Mouse (Mus musculus) stomach, postnatal 0 days (tissue): ENCODE data around the gene Bdkrb1. TPM values are rescaled to one million over a fixed set of nuclear protein-coding genes. Genes with fewer than 3 reads are reported as not detected.

Source experiments
- ATAC-seq: fragments of 200-750 bp; cut with Nextera tagmentation; 2 replicates; pipeline ENCODE4 v1.8.0; 2017; ENCODE audit not compliant: low FRiP score, low TSS enrichment
- DNase-seq: peaks from one replicate; pipeline ENCODE4 v3.0.0-alpha.2; 2016; ENCODE audit warnings: low spot score
- H3K27ac ChIP-seq: fragments of 300-500 bp; sonication (generic); replicated peaks from 2 replicates; pipeline ENCODE4 v1.5.1; 2014; ENCODE audit warnings: mild to moderate bottlenecking, control low read depth
- H3K27me3 ChIP-seq: fragments of 300-500 bp; sonication (generic); 2 replicates; pipeline ENCODE4 v1.6.1; 2014; ENCODE audit warnings: low read length; ENCODE audit not compliant: control insufficient read depth, insufficient read depth
- H3K36me3 ChIP-seq: fragments of 300-500 bp; sonication (generic); 2 replicates; pipeline ENCODE4 v1.6.1; 2014; ENCODE audit warnings: low read length, mixed read lengths; ENCODE audit not compliant: control insufficient read depth, insufficient read depth
- H3K4me1 ChIP-seq: fragments of 300-500 bp; sonication (generic); replicated peaks from 2 replicates; pipeline ENCODE4 v1.6.1; 2014; ENCODE audit warnings: antibody characterized with exemption; ENCODE audit not compliant: control insufficient read depth, insufficient read depth
- H3K4me2 ChIP-seq: fragments of 300-500 bp; sonication (generic); replicated peaks from 2 replicates; pipeline ENCODE4 v1.6.1; 2014; ENCODE audit warnings: low read depth, mild to moderate bottlenecking, control low read depth, moderate library complexity
- H3K4me3 ChIP-seq: fragments of 300-500 bp; sonication (generic); 2 replicates; pipeline ENCODE4 v1.5.1; 2014; ENCODE audit warnings: low read depth, low read length, control low read depth
- H3K9ac ChIP-seq: fragments of 300-500 bp; sonication (generic); 2 replicates; pipeline ENCODE4 v1.6.1; 2014; ENCODE audit warnings: mild to moderate bottlenecking, low read length, control low read depth, mixed read lengths
- H3K9me3 ChIP-seq: fragments of 300-500 bp; sonication (generic); 2 replicates; pipeline ENCODE4 v1.6.1; 2016; ENCODE audit warnings: low read length; ENCODE audit not compliant: control insufficient read depth
- CTCF ChIP-seq: IDR thresholded peaks from 2 replicates; pipeline ENCODE4 v1.5.1; 2016; ENCODE audit warnings: antibody characterized with exemption, low read depth, mild to moderate bottlenecking, moderate library complexity
- EP300 ChIP-seq: optimal IDR thresholded peaks from 2 replicates; pipeline ENCODE3; 2016; ENCODE audit warnings: antibody characterized with exemption
- WGBS: fragments of 180-500 bp; shearing (Covaris S2); extraction: QIAGEN DNeasy Blood & Tissue Kit; methylation state at CpG from one replicate; pipeline ENCODE4 v1.1.7; 2014; 5-methylcytosine and 5-hydroxymethylcytosine counted together
- polyA plus RNA-seq: library from polyadenylated mRNA; unstranded; fragments of >200 nt; fragmentation: Nextera tagmentation; extraction: Ambion mirVana; gene quantifications from 2 replicates; pipeline ENCODE4 v1.2.1, GENCODE M21; 2015

The Bdkrb1 gene
- polyA plus RNA-seq, 1 experiment from 2014 or later: 1.8 TPM

GRCm38 (mm10) chr12:105587526-105587925 is 15.4 kb upstream of the Bdkrb1 start:
- H3K36me3 ChIP-seq: no peaks in the 10 kb centered on the region
- H3K27ac ChIP-seq: no peak overlapping the region
- ATAC-seq (no peak), DNase-seq (no peak)
- no peak overlapping the region for H3K4me2 ChIP-seq
- H3K27me3 ChIP-seq: no peaks in the 10 kb centered on the region
- no peak overlapping the region for H3K9ac ChIP-seq
- no peaks in the 10 kb centered on the region for H3K9me3 ChIP-seq
- no peak overlapping the region for H3K4me3 ChIP-seq
- no peak for TF ChIP-seq CTCF
- TF ChIP-seq EP300: no peak
- H3K4me1 ChIP-seq: peaks cover 2% of the 10 kb centered on the region; the same call in 1 of the 2 replicates
- WGBS: 79% methylated on average over 8 of the region's 8 CpGs

- Histone ChIP-seq H3K9me3 (no peaks in the 10 kb centered on the region), H3K27me3 (no peaks in the 10 kb centered on the region), H3K4me3 (no peak overlapping the region), H3K4me2 (no peak overlapping the region), H3K27ac (no peak overlapping the region), H3K4me1 (no peaks in the 10 kb centered on the region), H3K9ac (no peak overlapping the region), H3K36me3 (no peaks in the 10 kb centered on the region)
- no peak for TF ChIP-seq EP300
- TF ChIP-seq CTCF: no peak
- DNase-seq (no peak), ATAC-seq (no peak)
- WGBS: 72% methylated on average over 7 of the region's 7 CpGs
Observed at GRCm38 (mm10) chr12:105590786-105591185, 12.1 kb upstream of the Bdkrb1 start.

GRCm38 (mm10) chr12:105592361-105592761 is 10.5 kb upstream of the Bdkrb1 start:
- DNase-seq (no peak), ATAC-seq (no peak)
- TF ChIP-seq EP300: no peak
- TF ChIP-seq CTCF: no peak
- no peak overlapping the region for H3K9ac ChIP-seq
- H3K4me3 ChIP-seq: no peak overlapping the region
- H3K4me1 ChIP-seq: no peaks in the 10 kb centered on the region
- no peak overlapping the region for H3K4me2 ChIP-seq
- no peaks in the 10 kb centered on the region for H3K36me3 ChIP-seq
- H3K27me3 ChIP-seq: no peaks in the 10 kb centered on the region
- 94% methylated on average over 23 of the region's 23 CpGs for WGBS
- H3K27ac ChIP-seq: no peak overlapping the region
- no peaks in the 10 kb centered on the region for H3K9me3 ChIP-seq

GRCm38 (mm10) chr12:105593471-105593870 is 9.4 kb upstream of the Bdkrb1 start:
- no peaks in the 10 kb centered on the region for H3K4me1 ChIP-seq
- no peaks in the 10 kb centered on the region for H3K36me3 ChIP-seq
- ATAC-seq: no peak
- no peak overlapping the region for H3K9ac ChIP-seq
- DNase-seq: no peak
- TF ChIP-seq CTCF (no peak), EP300 (no peak)
- no peak overlapping the region for H3K27ac ChIP-seq
- no peaks in the 10 kb centered on the region for H3K27me3 ChIP-seq
- H3K4me2 ChIP-seq: no peak overlapping the region
- 49% methylated on average over 4 of the region's 4 CpGs for WGBS
- no peaks in the 10 kb centered on the region for H3K9me3 ChIP-seq
- no peak overlapping the region for H3K4me3 ChIP-seq

- Histone ChIP-seq H3K9ac (no peak overlapping the region), H3K4me1 (no peaks in the 10 kb centered on the region), H3K9me3 (no peaks in the 10 kb centered on the region), H3K4me3 (no peak overlapping the region), H3K27ac (no peak overlapping the region), H3K36me3 (no peaks in the 10 kb centered on the region), H3K4me2 (no peak overlapping the region), H3K27me3 (no peaks in the 10 kb centered on the region)
- DNase-seq: no peak
- TF ChIP-seq CTCF (no peak), EP300 (no peak)
- ATAC-seq: no peak
- 86% methylated on average over 8 of the region's 8 CpGs for WGBS
Observed at GRCm38 (mm10) chr12:105597135-105597534, 5.8 kb upstream of the Bdkrb1 start.

GRCm38 (mm10) chr12:105598503-105598902 is 4.4 kb upstream of the Bdkrb1 start:
- Histone ChIP-seq H3K27ac (no peak overlapping the region), H3K27me3 (no peaks in the 10 kb centered on the region), H3K4me1 (no peaks in the 10 kb centered on the region), H3K9me3 (no peaks in the 10 kb centered on the region), H3K4me3 (no peak overlapping the region), H3K9ac (no peak overlapping the region), H3K36me3 (no peaks in the 10 kb centered on the region), H3K4me2 (no peak overlapping the region)
- 66% methylated on average over 10 of the region's 10 CpGs for WGBS
- no peak for ATAC-seq
- TF ChIP-seq EP300 (no peak), CTCF (no peak)
- no peak for DNase-seq
